Mouse (Mus musculus) small intestine, adult 2 months (tissue): ENCODE data around the gene Col4a2.

Experiments
- CTCF ChIP-seq: fragments of 200-500 bp; IDR thresholded peaks from 2 replicates; pipeline ENCODE4 v1.5.1; 2012; ENCODE audit warnings: low read depth, mild to moderate bottlenecking, control low read depth, inconsistent platforms, low read length, moderate library complexity, mixed read lengths; ENCODE audit not compliant: insufficient replicate concordance, insufficient read length; ENCODE audit errors: extremely low read depth
- POLR2A ChIP-seq: fragments of 200-500 bp; IDR thresholded peaks from 2 replicates; pipeline ENCODE4 v1.6.1; 2012; ENCODE audit warnings: low read depth, mild to moderate bottlenecking, control low read depth, inconsistent platforms, low read length, moderate library complexity

DNA sequence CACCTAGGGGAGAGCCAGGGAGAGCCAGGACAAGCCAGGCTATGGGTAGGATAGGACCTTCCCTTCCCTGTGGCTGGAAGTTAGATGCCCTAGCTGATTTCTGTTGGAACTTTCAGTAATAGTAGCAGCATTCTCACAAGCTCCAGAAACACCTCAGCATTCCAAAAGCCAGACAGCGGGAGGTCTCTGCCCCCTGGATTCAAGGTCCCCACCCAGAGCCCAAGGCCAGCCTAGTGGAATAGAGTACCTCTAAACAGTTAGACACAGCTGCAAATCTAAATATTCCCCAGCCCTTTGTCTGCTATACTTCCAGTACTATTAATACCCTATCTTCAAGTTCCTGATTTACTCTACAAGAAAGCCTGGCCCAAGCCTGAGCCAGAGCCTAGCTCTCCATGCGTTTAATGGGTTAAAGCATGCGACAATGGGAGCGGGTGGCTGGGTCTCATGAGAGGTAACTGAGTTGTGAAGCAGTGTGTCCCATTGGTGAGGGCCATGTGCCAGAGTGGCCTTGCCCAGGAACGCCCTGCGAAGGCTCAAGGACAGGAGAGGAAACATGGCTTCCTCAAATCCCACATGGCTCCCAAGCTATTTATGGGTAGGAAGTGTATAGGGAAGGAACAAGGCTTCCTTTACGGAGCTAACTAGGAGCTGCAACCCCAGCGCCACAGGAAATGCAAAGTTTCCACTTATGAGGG lies 15.3 kb upstream of the Col4a2 start:
- no peak for TF ChIP-seq CTCF
- no peak for TF ChIP-seq POLR2A
